Mouse (Mus musculus): ENCODE data around the gene Gm17364. TPM values are rescaled to one million over a fixed set of nuclear protein-coding genes. Genes with fewer than 3 reads are reported as not detected.

Gm17364 gene
- polyA plus RNA-seq, 1 experiment = not detected

DNA sequence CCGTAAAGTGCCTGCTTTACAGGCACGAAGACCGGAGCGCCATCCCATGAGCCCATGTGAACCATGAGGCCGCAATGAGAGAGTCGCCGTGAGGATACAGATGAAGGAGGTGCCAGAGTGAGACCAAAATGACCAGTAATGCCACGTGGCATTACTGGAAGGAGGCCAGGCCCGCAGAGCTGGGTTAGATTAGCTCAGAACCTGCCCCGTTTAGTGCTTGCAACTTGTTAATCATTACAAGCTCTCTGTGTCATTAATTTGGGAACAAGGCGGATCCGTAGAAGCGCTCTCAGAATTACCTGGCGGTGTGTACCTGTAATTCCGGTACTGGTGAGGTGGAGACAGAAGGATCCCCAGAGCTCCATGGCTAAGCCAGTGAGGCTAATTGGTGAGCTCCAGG is 41.6 kb downstream of the Gm17364 start:
- Histone ChIP-seq H3K27me3 (ENCODE audit: control insufficient read depth, insufficient read depth, insufficient read length) (peaks cover 67% of the 10 kb centered on the region), H3K4me3 (ENCODE audit: insufficient read depth, poor library complexity, severe bottlenecking) (no peak overlapping the region)
- TF ChIP-seq MYOD1 (IDR thresholded peaks at IDR 0.05; ENCODE audit: control insufficient read depth, insufficient read length, low read depth) (no peak), MAX (IDR thresholded peaks at IDR 0.05) (no peak), CTCF (IDR thresholded peaks at IDR 0.05; ENCODE audit: control insufficient read depth, insufficient read depth, insufficient read length) (no peak), MYOG (IDR thresholded peaks at IDR 0.05; ENCODE audit: control insufficient read depth, extremely low read depth, insufficient read length) (no peak), USF1 (IDR thresholded peaks at IDR 0.05; ENCODE audit: low read depth) (no peak), CEBPB (IDR thresholded peaks at IDR 0.05; ENCODE audit: low read depth) (no peak), FOSL1 (IDR thresholded peaks at IDR 0.05; ENCODE audit: insufficient read depth, low read length, poor library complexity, severe bottlenecking) (no peak)

GRCm38 (mm10) chr13:41231389-41231983 is 42.3 kb downstream of the Gm17364 start:
- Histone ChIP-seq H3ac (ENCODE audit: control insufficient read depth, insufficient read length, low read depth) (no peak overlapping the region), H3K79me3 (ENCODE audit: low read depth) (no peaks in the 10 kb centered on the region), H3K79me2 (ENCODE audit: control insufficient read depth, insufficient read depth) (no peaks in the 10 kb centered on the region), H3K4me3 (ENCODE audit: insufficient read depth, poor library complexity, severe bottlenecking) (no peak overlapping the region), H3K36me3 (ENCODE audit: control insufficient read depth, insufficient read depth) (no peaks in the 10 kb centered on the region), H3K27me3 (ENCODE audit: control insufficient read depth, insufficient read depth, insufficient read length) (peaks cover 60% of the 10 kb centered on the region)
- TF ChIP-seq CTCF (IDR thresholded peaks at IDR 0.05; ENCODE audit: control insufficient read depth, insufficient read depth, insufficient read length) = no peak
- no peak for TF ChIP-seq MAX (IDR thresholded peaks at IDR 0.05)
- TF ChIP-seq MYOD1 (IDR thresholded peaks at IDR 0.05; ENCODE audit: control insufficient read depth, insufficient read length, low read depth) = no peak
- TF ChIP-seq FOSL1 (IDR thresholded peaks at IDR 0.05; ENCODE audit: insufficient read depth, low read length, poor library complexity, severe bottlenecking) = no peak
- TF ChIP-seq USF1 (IDR thresholded peaks at IDR 0.05; ENCODE audit: low read depth) = no peak
- no peak for TF ChIP-seq CEBPB (IDR thresholded peaks at IDR 0.05; ENCODE audit: low read depth)
- TF ChIP-seq MYOG (IDR thresholded peaks at IDR 0.05; ENCODE audit: control insufficient read depth, extremely low read depth, insufficient read length) = no peak

More for the DNA sequence above, 41.6 kb downstream of the Gm17364 start:
- H3K36me3 ChIP-seq (ENCODE audit: control insufficient read depth, insufficient read depth) = no peaks in the 10 kb centered on the region
- H3K79me3 ChIP-seq (ENCODE audit: low read depth) = no peaks in the 10 kb centered on the region
- no peaks in the 10 kb centered on the region for H3K79me2 ChIP-seq (ENCODE audit: control insufficient read depth, insufficient read depth)
- no peak overlapping the region for H3ac ChIP-seq (ENCODE audit: control insufficient read depth, insufficient read length, low read depth)

DNA sequence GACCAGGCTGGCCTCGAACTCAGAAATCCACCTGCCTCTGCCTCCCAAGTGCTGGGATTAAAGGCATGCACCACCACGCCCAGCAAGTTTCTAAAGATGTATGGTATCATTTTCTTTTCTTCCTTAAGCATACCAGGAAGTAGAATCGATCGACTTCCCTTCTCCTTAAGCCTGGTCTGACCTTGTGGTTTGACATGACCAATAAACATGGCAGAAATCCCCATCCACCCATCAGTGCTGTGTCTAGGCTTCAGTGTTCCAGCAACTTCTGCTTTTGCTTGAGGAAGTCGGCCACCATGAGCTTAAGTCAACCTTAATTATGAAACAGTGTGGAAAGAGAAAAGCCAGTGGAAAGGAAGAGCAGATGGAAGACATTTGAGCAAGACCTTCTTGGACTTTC is 43.5 kb downstream of the Gm17364 start:
- Histone ChIP-seq H3ac (ENCODE audit: control insufficient read depth, insufficient read length, low read depth) (no peak overlapping the region), H3K36me3 (ENCODE audit: control insufficient read depth, insufficient read depth) (no peaks in the 10 kb centered on the region), H3K79me2 (ENCODE audit: control insufficient read depth, insufficient read depth) (no peaks in the 10 kb centered on the region), H3K79me3 (ENCODE audit: low read depth) (no peaks in the 10 kb centered on the region), H3K4me3 (ENCODE audit: insufficient read depth, poor library complexity, severe bottlenecking) (no peak overlapping the region), H3K27me3 (ENCODE audit: control insufficient read depth, insufficient read depth, insufficient read length) (peaks cover 47% of the 10 kb centered on the region)
- no peak for TF ChIP-seq MYOG (IDR thresholded peaks at IDR 0.05; ENCODE audit: control insufficient read depth, extremely low read depth, insufficient read length)
- no peak for TF ChIP-seq USF1 (IDR thresholded peaks at IDR 0.05; ENCODE audit: low read depth)
- no peak for TF ChIP-seq FOSL1 (IDR thresholded peaks at IDR 0.05; ENCODE audit: insufficient read depth, low read length, poor library complexity, severe bottlenecking)
- no peak for TF ChIP-seq CTCF (IDR thresholded peaks at IDR 0.05; ENCODE audit: control insufficient read depth, insufficient read depth, insufficient read length)
- no peak for TF ChIP-seq CEBPB (IDR thresholded peaks at IDR 0.05; ENCODE audit: low read depth)
- TF ChIP-seq MAX (IDR thresholded peaks at IDR 0.05) = no peak
- TF ChIP-seq MYOD1 (IDR thresholded peaks at IDR 0.05; ENCODE audit: control insufficient read depth, insufficient read length, low read depth) = no peak

DNA sequence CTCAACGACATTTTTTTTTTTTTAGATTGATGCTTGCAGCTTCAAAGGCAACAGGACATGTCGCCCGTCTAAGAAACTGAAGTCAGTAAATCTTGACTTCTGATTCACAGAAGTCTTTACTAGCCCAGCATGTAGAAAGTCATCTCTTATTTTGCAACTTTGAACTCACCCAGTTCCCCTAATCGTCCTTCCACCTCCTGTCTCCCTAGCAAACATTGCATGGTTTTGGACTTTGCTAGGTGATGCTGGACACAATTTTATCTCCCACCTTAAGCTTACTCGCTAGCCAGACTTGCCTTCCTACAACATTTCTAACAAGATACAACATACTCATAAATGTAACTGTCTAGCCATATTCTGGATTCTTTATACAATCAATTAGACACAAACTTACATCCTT is 45.7 kb downstream of the Gm17364 start:
- Histone ChIP-seq H3K36me3 (ENCODE audit: control insufficient read depth, insufficient read depth) (no peaks in the 10 kb centered on the region), H3ac (ENCODE audit: control insufficient read depth, insufficient read length, low read depth) (no peak overlapping the region), H3K27me3 (ENCODE audit: control insufficient read depth, insufficient read depth, insufficient read length) (peaks cover 48% of the 10 kb centered on the region), H3K4me3 (ENCODE audit: insufficient read depth, poor library complexity, severe bottlenecking) (no peak overlapping the region), H3K79me3 (ENCODE audit: low read depth) (no peaks in the 10 kb centered on the region), H3K79me2 (ENCODE audit: control insufficient read depth, insufficient read depth) (no peaks in the 10 kb centered on the region)
- no peak for TF ChIP-seq CEBPB (IDR thresholded peaks at IDR 0.05; ENCODE audit: low read depth)
- TF ChIP-seq USF1 (IDR thresholded peaks at IDR 0.05; ENCODE audit: low read depth) = no peak
- TF ChIP-seq MAX (IDR thresholded peaks at IDR 0.05) = no peak

DNA sequence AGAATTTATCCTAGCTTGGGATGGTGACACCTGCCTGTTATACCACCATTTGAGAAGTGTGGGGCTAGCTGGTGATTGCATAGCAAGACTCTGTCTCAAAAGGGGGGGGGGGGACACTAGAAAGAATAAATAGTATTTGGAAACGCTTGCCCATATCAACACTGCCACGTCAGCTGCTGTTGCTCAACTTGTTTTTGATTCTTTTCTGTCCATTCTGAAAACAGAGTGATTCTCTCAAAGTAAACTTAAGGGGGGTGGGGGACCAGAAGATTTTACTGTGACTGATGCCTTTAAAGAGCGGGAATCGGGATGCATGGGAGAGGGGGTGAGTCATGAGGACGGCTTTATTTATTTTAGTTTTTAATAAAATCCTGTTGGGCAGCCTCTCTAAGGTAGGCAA is 47.3 kb downstream of the Gm17364 start:
- TF ChIP-seq CEBPB (IDR thresholded peaks at IDR 0.05; ENCODE audit: low read depth) (no peak), MYOG (IDR thresholded peaks at IDR 0.05; ENCODE audit: control insufficient read depth, extremely low read depth, insufficient read length) (no peak), MYOD1 (IDR thresholded peaks at IDR 0.05; ENCODE audit: control insufficient read depth, insufficient read length, low read depth) (no peak), FOSL1 (IDR thresholded peaks at IDR 0.05; ENCODE audit: insufficient read depth, low read length, poor library complexity, severe bottlenecking) (no peak), CTCF (IDR thresholded peaks at IDR 0.05; ENCODE audit: control insufficient read depth, insufficient read depth, insufficient read length) (no peak), MAX (IDR thresholded peaks at IDR 0.05) (no peak), USF1 (IDR thresholded peaks at IDR 0.05; ENCODE audit: low read depth) (no peak)
- no peaks in the 10 kb centered on the region for H3K79me2 ChIP-seq (ENCODE audit: control insufficient read depth, insufficient read depth)
- no peak overlapping the region for H3K4me3 ChIP-seq (ENCODE audit: insufficient read depth, poor library complexity, severe bottlenecking)
- no peaks in the 10 kb centered on the region for H3K79me3 ChIP-seq (ENCODE audit: low read depth)
- no peak overlapping the region for H3ac ChIP-seq (ENCODE audit: control insufficient read depth, insufficient read length, low read depth)
- H3K36me3 ChIP-seq (ENCODE audit: control insufficient read depth, insufficient read depth) = no peaks in the 10 kb centered on the region
- peaks cover 39% of the 10 kb centered on the region for H3K27me3 ChIP-seq (ENCODE audit: control insufficient read depth, insufficient read depth, insufficient read length)

Other genes starting within 250 kb of the Gm17364 start
- gene Mak, start 194.3 kb downstream of the Gm17364 start, polyA plus RNA-seq (2012; fragmentation: generic; extraction: Trizol) = not detected
- gene Gcm2, start 162.9 kb downstream of the Gm17364 start, polyA plus RNA-seq (2012; fragmentation: generic; extraction: Trizol) = not detected
- not detected for gene Sycp2l, start 159.7 kb downstream of the Gm17364 start, polyA plus RNA-seq (2012; fragmentation: generic; extraction: Trizol)
- not detected for gene Elovl2, start 53.6 kb downstream of the Gm17364 start, polyA plus RNA-seq (2012; fragmentation: generic; extraction: Trizol)
- 4.2 TPM for gene Smim13, start 24.1 kb downstream of the Gm17364 start, polyA plus RNA-seq (2012; fragmentation: generic; extraction: Trizol)
- 6.7 TPM for gene Nedd9, start 213.4 kb upstream of the Gm17364 start, polyA plus RNA-seq (2012; fragmentation: generic; extraction: Trizol)